Mouse (Mus musculus) heart, embryonic 15.5 days (tissue): ENCODE data around the gene Cd8b1. TPM values are rescaled to one million over a fixed set of nuclear protein-coding genes. Genes with fewer than 3 reads are reported as not detected.

Experiments
- ATAC-seq: fragments of 200-750 bp; cut with Nextera tagmentation; replicated peaks from 2 replicates; pipeline ENCODE4 v1.8.0; 2017; ENCODE audit warnings: low read depth, moderate TSS enrichment; ENCODE audit not compliant: insufficient number of reproducible peaks, insufficient read depth, low FRiP score
- H3K27ac ChIP-seq: fragments of 300-500 bp; sonication (generic); 2 replicates; pipeline ENCODE4 v1.5.1; 2015; ENCODE audit warnings: mild to moderate bottlenecking, inconsistent platforms
- H3K27me3 ChIP-seq: fragments of 300-500 bp; sonication (generic); 2 replicates; pipeline ENCODE4 v1.6.1; 2015; ENCODE audit warnings: inconsistent platforms
- H3K36me3 ChIP-seq: fragments of 300-500 bp; sonication (generic); 2 replicates; pipeline ENCODE4 v1.6.1; 2015; ENCODE audit warnings: mild to moderate bottlenecking, inconsistent platforms
- H3K4me1 ChIP-seq: fragments of 300-500 bp; sonication (generic); replicated peaks from 2 replicates; pipeline ENCODE4 v1.6.1; 2015; ENCODE audit warnings: inconsistent platforms
- H3K4me2 ChIP-seq: fragments of 300-500 bp; sonication (generic); 2 replicates; pipeline ENCODE4 v1.6.1; 2015; ENCODE audit warnings: inconsistent platforms, mild to moderate bottlenecking, moderate library complexity
- H3K4me3 ChIP-seq: fragments of 300-500 bp; sonication (generic); 2 replicates; pipeline ENCODE4 v1.5.1; 2015; ENCODE audit warnings: mild to moderate bottlenecking, inconsistent platforms
- H3K9ac ChIP-seq: fragments of 300-500 bp; sonication (generic); 2 replicates; pipeline ENCODE4 v1.6.1; 2015; ENCODE audit warnings: mild to moderate bottlenecking, inconsistent platforms
- H3K9me3 ChIP-seq: fragments of 300-500 bp; sonication (generic); replicated peaks from 2 replicates; pipeline ENCODE4 v1.6.1; 2016; ENCODE audit warnings: inconsistent platforms
- WGBS: fragments of 180-500 bp; shearing (Covaris S2); methylation state at CpG from one replicate; pipeline ENCODE4 v1.1.7; 2015; ENCODE audit warnings: mixed read lengths; 5-methylcytosine and 5-hydroxymethylcytosine counted together
- polyA plus RNA-seq: library from polyadenylated mRNA; unstranded; fragments of >200 nt; fragmentation: Nextera tagmentation; extraction: Ambion mirVana; gene quantifications from 2 replicates; pipeline ENCODE4 v1.2.1, GENCODE M21; 2015

The Cd8b1 gene
- polyA plus RNA-seq, 1 experiment from 2014 or later, result not detected

DNA sequence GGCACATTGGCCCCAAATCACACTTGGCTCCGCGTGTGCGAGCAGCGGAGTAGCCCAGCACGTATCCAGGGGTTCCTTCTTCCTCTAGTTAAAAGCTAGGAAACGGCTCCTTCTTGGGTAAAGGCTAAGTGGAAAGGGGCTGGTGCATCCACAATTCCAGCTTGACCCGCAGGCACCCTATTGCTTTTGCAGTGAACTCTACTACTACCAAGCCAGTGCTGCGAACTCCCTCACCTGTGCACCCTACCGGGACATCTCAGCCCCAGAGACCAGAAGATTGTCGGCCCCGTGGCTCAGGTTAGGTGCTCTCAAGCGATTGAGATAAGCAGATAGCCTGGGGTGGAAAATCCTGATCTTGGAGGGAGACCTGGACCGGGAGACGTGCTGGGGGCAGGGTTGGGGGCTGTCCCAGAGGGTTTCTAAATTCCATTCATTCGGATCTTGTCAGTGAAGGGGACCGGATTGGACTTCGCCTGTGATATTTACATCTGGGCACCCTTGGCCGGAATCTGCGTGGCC is 51.8 kb downstream of the Cd8b1 start:
- no peak overlapping the region for H3K27ac ChIP-seq
- H3K4me3 ChIP-seq, result no peak overlapping the region
- H3K36me3 ChIP-seq, result no peaks in the 10 kb centered on the region
- 78% methylated on average over 19 of the region's 19 CpGs for WGBS
- no peak overlapping the region for H3K4me2 ChIP-seq
- ATAC-seq, result no peak
- H3K4me1 ChIP-seq, result no peaks in the 10 kb centered on the region
- no peaks in the 10 kb centered on the region for H3K9me3 ChIP-seq
- H3K27me3 ChIP-seq, result no peaks in the 10 kb centered on the region
- no peak overlapping the region for H3K9ac ChIP-seq

DNA sequence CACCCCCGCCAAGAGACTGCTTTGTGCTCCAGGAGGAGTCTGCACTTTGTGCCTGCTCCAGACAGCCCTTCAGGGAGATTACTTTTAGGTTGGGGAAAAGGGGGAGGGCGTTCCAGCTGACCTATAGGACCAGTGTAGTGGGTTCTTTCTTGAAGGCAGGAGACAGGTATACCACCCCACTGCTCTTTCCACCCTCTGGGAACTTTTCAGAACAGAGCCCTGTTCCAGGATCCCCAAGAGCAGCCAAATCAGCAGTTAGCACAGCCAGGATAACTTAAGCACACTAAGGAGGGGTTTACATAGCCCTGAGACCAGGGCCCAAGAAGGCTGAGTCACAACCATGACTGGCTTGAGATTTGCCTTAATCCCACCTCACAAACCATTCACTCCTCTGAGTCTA is 52.3 kb downstream of the Cd8b1 start:
- Histone ChIP-seq H3K9me3 (no peaks in the 10 kb centered on the region), H3K27ac (no peak overlapping the region), H3K4me1 (no peaks in the 10 kb centered on the region), H3K4me2 (no peak overlapping the region), H3K27me3 (no peaks in the 10 kb centered on the region), H3K4me3 (no peak overlapping the region), H3K36me3 (no peaks in the 10 kb centered on the region), H3K9ac (no peak overlapping the region)
- ATAC-seq, result no peak
- WGBS, result 57% methylated on average over 2 of the region's 2 CpGs

DNA sequence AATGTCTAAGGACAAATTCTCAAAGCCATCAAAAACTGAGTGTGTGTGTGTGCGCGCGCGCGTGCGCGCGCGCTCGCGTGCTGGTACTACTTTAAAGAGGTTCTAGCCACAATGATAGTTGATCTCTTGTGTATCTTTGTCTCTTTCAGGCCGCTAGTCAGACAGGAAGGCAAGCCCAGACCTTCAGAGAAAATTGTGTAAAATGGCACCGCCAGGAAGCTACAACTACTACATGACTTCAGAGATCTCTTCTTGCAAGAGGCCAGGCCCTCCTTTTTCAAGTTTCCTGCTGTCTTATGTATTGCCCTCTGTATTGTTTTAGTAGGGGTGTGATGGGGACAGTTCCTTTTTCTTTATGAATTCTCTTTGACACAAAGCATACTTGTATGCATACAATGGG is 54.1 kb downstream of the Cd8b1 start:
- no peaks in the 10 kb centered on the region for H3K36me3 ChIP-seq
- 89% methylated on average over 13 of the region's 13 CpGs for WGBS
- H3K4me3 ChIP-seq, result no peak overlapping the region
- no peaks in the 10 kb centered on the region for H3K9me3 ChIP-seq
- no peak for ATAC-seq
- H3K27ac ChIP-seq, result no peak overlapping the region
- no peaks in the 10 kb centered on the region for H3K27me3 ChIP-seq
- H3K4me2 ChIP-seq, result no peak overlapping the region
- H3K9ac ChIP-seq, result no peak overlapping the region
- H3K4me1 ChIP-seq, result no peaks in the 10 kb centered on the region

DNA sequence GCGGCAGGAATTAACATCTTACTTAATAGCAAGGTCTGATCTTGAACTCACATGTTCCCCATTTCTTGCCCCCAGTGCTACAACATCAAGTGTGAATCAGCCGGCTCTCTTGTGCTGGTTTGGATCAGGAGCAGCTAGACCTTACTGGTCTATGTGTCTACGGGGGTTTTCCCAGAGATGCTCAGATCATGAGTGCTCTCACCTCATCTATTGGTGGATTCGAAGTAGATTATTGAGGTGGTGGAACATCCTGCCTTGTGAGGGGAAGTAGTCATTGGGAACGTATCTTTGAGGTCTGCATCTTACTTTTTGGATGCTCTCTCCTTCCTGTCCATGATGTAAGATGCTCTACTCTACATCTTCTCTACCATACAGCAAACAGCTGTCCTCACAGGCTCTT is 59.1 kb downstream of the Cd8b1 start:
- no peaks in the 10 kb centered on the region for H3K9me3 ChIP-seq
- no peak for ATAC-seq
- no peak overlapping the region for H3K4me3 ChIP-seq
- WGBS, result 87% methylated on average over 5 of the region's 5 CpGs
- no peaks in the 10 kb centered on the region for H3K4me1 ChIP-seq
- no peak overlapping the region for H3K9ac ChIP-seq
- H3K27me3 ChIP-seq, result no peaks in the 10 kb centered on the region
- H3K36me3 ChIP-seq, result no peaks in the 10 kb centered on the region
- H3K27ac ChIP-seq, result no peak overlapping the region
- no peak overlapping the region for H3K4me2 ChIP-seq

Other genes with a start within 250 kb of the Cd8b1 start
- gene Thnsl2, start 178.3 kb upstream of the Cd8b1 start, polyA plus RNA-seq, result 4.2 and 6.9 TPM in 2 replicates
- 0.42 and 2.9 TPM in 2 replicates for gene Fabp1, start 123.0 kb upstream of the Cd8b1 start, polyA plus RNA-seq
- 54.6 and 68.2 TPM in 2 replicates for gene Krcc1, start 51.1 kb upstream of the Cd8b1 start, polyA plus RNA-seq
- gene Smyd1, start 555 bp upstream of the Cd8b1 start, polyA plus RNA-seq, result 97.1 and 101 TPM in 2 replicates
- 0.66 TPM in 1 of 2 replicates, not detected in the other for gene Cd8a, start 50.6 kb downstream of the Cd8b1 start, polyA plus RNA-seq
- 8.4 and 9.9 TPM in 2 replicates for gene Rmnd5a, start 117.8 kb downstream of the Cd8b1 start, polyA plus RNA-seq
- 14.5 and 15.8 TPM in 2 replicates for gene Rnf103, start 171.1 kb downstream of the Cd8b1 start, polyA plus RNA-seq
- 62.6 and 63.0 TPM in 2 replicates for gene Chmp3, start 221.0 kb downstream of the Cd8b1 start, polyA plus RNA-seq